Mouse (Mus musculus): ENCODE data around the gene Prmt7. TPM values are rescaled to one million over a fixed set of nuclear protein-coding genes. Genes with fewer than 3 reads are reported as not detected.
A peak's percentile ranks its signal among the peaks of the same experiment; 100 is the strongest.

Prmt7 gene
- total and polyA plus RNA-seq, 3 experiments, result 63.3 to 74.5 TPM; not detected in 1

DNA sequence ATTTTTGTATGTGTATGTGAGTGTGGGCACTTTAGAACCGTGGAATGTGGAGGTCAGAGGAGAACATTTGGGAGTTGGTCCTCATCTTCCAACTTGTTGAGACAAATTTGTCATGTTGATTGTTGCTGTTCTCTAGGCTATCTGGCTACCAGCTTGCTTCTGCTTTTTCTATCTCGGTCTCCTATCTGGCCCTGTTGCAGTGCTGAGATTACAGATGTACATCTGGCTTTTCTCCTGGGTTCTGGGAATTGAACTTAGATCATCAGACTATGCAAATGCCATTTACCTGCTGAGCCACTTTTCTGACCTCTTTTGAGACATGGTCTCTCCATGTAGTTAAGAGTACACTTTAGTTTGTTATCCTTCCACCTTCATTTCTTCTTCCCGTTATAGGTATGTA, 37.2 kb upstream of the Prmt7 start (continued):
- no peak for TF ChIP-seq NRF1 (IDR thresholded peaks at IDR 0.05; ENCODE audit: insufficient read depth, low read depth, low read length, poor library complexity, severe bottlenecking)
- TF ChIP-seq MAFK (IDR thresholded peaks at IDR 0.05; ENCODE audit: borderline replicate concordance, low read depth, low read length), result no peak
- TF ChIP-seq MAX (IDR thresholded peaks at IDR 0.05; ENCODE audit: low read length), result no peak
- TF ChIP-seq MAZ (IDR thresholded peaks at IDR 0.05; ENCODE audit: low read depth, low read length), result no peak
- no peak for TF ChIP-seq BHLHE40 (IDR thresholded peaks at IDR 0.05; ENCODE audit: borderline replicate concordance, low read depth, low read length)
- TF ChIP-seq KAT2A (conservative IDR thresholded peaks at IDR 0.05; ENCODE audit: low read depth, low read length), result no peak
- no peak for TF ChIP-seq SIN3A (IDR thresholded peaks at IDR 0.05; ENCODE audit: low read length)
- no peak for TF ChIP-seq ZNF384 (IDR thresholded peaks at IDR 0.05; ENCODE audit: low read depth, low read length)
- TF ChIP-seq ETS1 (IDR thresholded peaks at IDR 0.05; ENCODE audit: low read depth, low read length), result peak; percentile 43; the same call in 1 of the 2 replicates
- TF ChIP-seq E2F4 (IDR thresholded peaks at IDR 0.05; ENCODE audit: borderline replicate concordance, low read depth, low read length), result no peak
- TF ChIP-seq TAL1 (IDR thresholded peaks at IDR 0.05; ENCODE audit: low read length), result peak; percentile 11; the same call in 1 of the 2 replicates
- no peak for TF ChIP-seq MYC (IDR thresholded peaks at IDR 0.05; ENCODE audit: low read depth, low read length)
- TF ChIP-seq TCF12 (IDR thresholded peaks at IDR 0.05; ENCODE audit: low read depth, low read length), result peak; percentile 65
- TF ChIP-seq ZKSCAN1 (IDR thresholded peaks at IDR 0.05; ENCODE audit: low read depth, low read length), result no peak
- no peak for TF ChIP-seq MXI1 (IDR thresholded peaks at IDR 0.05; ENCODE audit: low read depth, low read length)
- no peak for TF ChIP-seq ELF1 (IDR thresholded peaks at IDR 0.05; ENCODE audit: low read depth, low read length)
- TF ChIP-seq GABPA (IDR thresholded peaks at IDR 0.05; ENCODE audit: low read depth, low read length), result no peak
- no peak for TF ChIP-seq POLR2A (IDR thresholded peaks at IDR 0.05; ENCODE audit: control insufficient read depth in 1 of 2, insufficient read depth in 1 of 2, low read depth in 1 of 2, low read length in 2 of 2, poor library complexity in 1 of 2)
- no peak for TF ChIP-seq POLR2AphosphoS5 (IDR thresholded peaks at IDR 0.05; ENCODE audit: borderline replicate concordance, low read depth, low read length)
- no peak for TF ChIP-seq ZC3H11A (IDR thresholded peaks at IDR 0.05; ENCODE audit: low read depth, low read length)
- TF ChIP-seq ZMIZ1 (IDR thresholded peaks at IDR 0.05; ENCODE audit: low read depth, low read length), result no peak

GRCm38 (mm10) chr8:106176891-106177290, 33.8 kb upstream of the Prmt7 start:
- peaks cover 7 to 31% of the 10 kb centered on the region in 2 experiments for H3K36me3 ChIP-seq (ENCODE audit: control insufficient read depth in 1 of 2, insufficient read depth in 2 of 2, low read length in 2 of 2)
- H3K27me3 ChIP-seq (ENCODE audit: control insufficient read depth in 1 of 2, insufficient read depth in 2 of 2, low read length in 2 of 2), result no peaks in the 10 kb centered on the region
- no peak overlapping the region for H3K9ac ChIP-seq (ENCODE audit: control insufficient read depth, low read depth, low read length, poor library complexity, severe bottlenecking)
- TF ChIP-seq MAX (IDR thresholded peaks at IDR 0.05; ENCODE audit: low read length), result no peak
- TF ChIP-seq ZC3H11A (IDR thresholded peaks at IDR 0.05; ENCODE audit: low read depth, low read length), result no peak
- TF ChIP-seq USF2 (IDR thresholded peaks at IDR 0.05; ENCODE audit: borderline replicate concordance in 1 of 2, insufficient read depth in 1 of 2, low read depth in 1 of 2, low read length in 2 of 2), result no peak
- no peak for TF ChIP-seq RCOR1 (IDR thresholded peaks at IDR 0.05; ENCODE audit: low read depth, low read length)
- TF ChIP-seq HCFC1 (IDR thresholded peaks at IDR 0.05; ENCODE audit: low read depth, low read length), result no peak
- TF ChIP-seq ZKSCAN1 (IDR thresholded peaks at IDR 0.05; ENCODE audit: low read depth, low read length), result no peak
- no peak for TF ChIP-seq BHLHE40 (IDR thresholded peaks at IDR 0.05; ENCODE audit: borderline replicate concordance, low read depth, low read length)
- TF ChIP-seq TBP (IDR thresholded peaks at IDR 0.05; ENCODE audit: low read depth, low read length), result no peak
- TF ChIP-seq TCF12 (IDR thresholded peaks at IDR 0.05; ENCODE audit: low read depth, low read length), result no peak
- TF ChIP-seq GABPA (IDR thresholded peaks at IDR 0.05; ENCODE audit: low read depth, low read length), result no peak
- TF ChIP-seq EP300 (IDR thresholded peaks at IDR 0.05; ENCODE audit: low read depth in 1 of 2, low read length in 2 of 2), result no peak
- no peak for TF ChIP-seq ELF1 (IDR thresholded peaks at IDR 0.05; ENCODE audit: low read depth, low read length)
- no peak for TF ChIP-seq MAFK (IDR thresholded peaks at IDR 0.05; ENCODE audit: borderline replicate concordance, low read depth, low read length)
- no peak for TF ChIP-seq MXI1 (IDR thresholded peaks at IDR 0.05; ENCODE audit: low read depth, low read length)
- TF ChIP-seq NELFE (IDR thresholded peaks at IDR 0.05; ENCODE audit: low read depth, low read length), result no peak
- no peak for TF ChIP-seq CHD2 (IDR thresholded peaks at IDR 0.05; ENCODE audit: low read length)
- no peak for TF ChIP-seq MYC (IDR thresholded peaks at IDR 0.05; ENCODE audit: low read depth, low read length)
- TF ChIP-seq POLR2A (IDR thresholded peaks at IDR 0.05; ENCODE audit: control insufficient read depth in 1 of 2, insufficient read depth in 1 of 2, low read depth in 1 of 2, low read length in 2 of 2, poor library complexity in 1 of 2), result no peak
- TF ChIP-seq UBTF (IDR thresholded peaks at IDR 0.05; ENCODE audit: borderline replicate concordance, insufficient read depth, low read depth, low read length), result no peak
- TF ChIP-seq GATA1 (IDR thresholded peaks at IDR 0.05; ENCODE audit: low read depth, low read length), result no peak
- no peaks in the 10 kb centered on the region for H3K9me3 ChIP-seq (replicated peaks; ENCODE audit: insufficient read depth, low read length)
- no peak overlapping the region for H3K4me3 ChIP-seq (ENCODE audit: control insufficient read depth in 1 of 2, insufficient read depth in 1 of 2, low read depth in 2 of 2, low read length in 2 of 2)
- no peak for DNase-seq (ENCODE audit: low read depth, low spot score)
- peaks cover 14% of the 10 kb centered on the region for H3K79me2 ChIP-seq (ENCODE audit: control insufficient read depth, insufficient read depth, low read length, poor library complexity)
- no peak overlapping the region for H3K27ac ChIP-seq (ENCODE audit: control insufficient read depth, low read depth, low read length)
- H3K4me1 ChIP-seq (ENCODE audit: control insufficient read depth in 1 of 2, insufficient read depth in 2 of 2, low read length in 2 of 2), result peaks cover 19 to 25% of the 10 kb centered on the region in 2 experiments
